Mouse (Mus musculus) hindbrain, embryonic 16.5 days (tissue): ENCODE data around the gene Chst11. TPM values are rescaled to one million over a fixed set of nuclear protein-coding genes. Genes with fewer than 3 reads are reported as not detected.
A peak's percentile ranks its signal among the peaks of the same experiment; 100 is the strongest.

Source experiments
- ATAC-seq: fragments of 200-750 bp; cut with Nextera tagmentation; 2 replicates; pipeline ENCODE4 v1.8.0; 2017; ENCODE audit warnings: moderate TSS enrichment, moderate library complexity
- H3K27ac ChIP-seq: fragments of 300-500 bp; sonication (generic); 2 replicates; pipeline ENCODE4 v1.5.1; 2014; ENCODE audit warnings: low read depth, mild to moderate bottlenecking, control low read depth, low read length, moderate library complexity
- H3K27me3 ChIP-seq: fragments of 300-500 bp; sonication (generic); replicated peaks from 2 replicates; pipeline ENCODE4 v1.6.1; 2014; ENCODE audit warnings: low read length; ENCODE audit not compliant: control insufficient read depth, insufficient read depth
- H3K36me3 ChIP-seq: fragments of 300-500 bp; sonication (generic); 2 replicates; pipeline ENCODE4 v1.6.1; 2014; ENCODE audit warnings: mild to moderate bottlenecking, low read length, moderate library complexity, mixed read lengths; ENCODE audit not compliant: control insufficient read depth, insufficient read depth
- H3K4me1 ChIP-seq: fragments of 300-500 bp; sonication (generic); 2 replicates; pipeline ENCODE4 v1.6.1; 2014; ENCODE audit warnings: low read depth, low read length; ENCODE audit not compliant: control insufficient read depth, insufficient read depth
- H3K4me2 ChIP-seq: fragments of 300-500 bp; sonication (generic); 2 replicates; pipeline ENCODE4 v1.6.1; 2014; ENCODE audit warnings: mild to moderate bottlenecking, low read length, control low read depth, moderate library complexity
- H3K4me3 ChIP-seq: fragments of 300-500 bp; sonication (generic); 2 replicates; pipeline ENCODE4 v1.5.1; 2014; ENCODE audit warnings: mild to moderate bottlenecking, low read length, control low read depth, moderate library complexity
- H3K9ac ChIP-seq: fragments of 300-500 bp; sonication (generic); 2 replicates; pipeline ENCODE4 v1.6.1; 2014; ENCODE audit warnings: low read depth, mild to moderate bottlenecking, control low read depth, low read length, moderate library complexity
- H3K9me3 ChIP-seq: fragments of 300-500 bp; sonication (generic); 2 replicates; pipeline ENCODE4 v1.6.1; 2014; ENCODE audit warnings: mild to moderate bottlenecking, low read length, moderate library complexity; ENCODE audit not compliant: control insufficient read depth
- WGBS: fragments of 180-500 bp; shearing (Covaris S2); extraction: QIAGEN DNeasy Blood & Tissue Kit; methylation state at CpG from one replicate; pipeline ENCODE4 v1.1.7; 2014; 5-methylcytosine and 5-hydroxymethylcytosine counted together
- polyA plus RNA-seq: library from polyadenylated mRNA; unstranded; fragments of >200 nt; fragmentation: Nextera tagmentation; extraction: Ambion mirVana; gene quantifications from 2 replicates; pipeline ENCODE4 v1.2.1, GENCODE M21; 2015

Gene Chst11
- polyA plus RNA-seq, 1 experiment from 2014 or later = 3.6 TPM

DNA sequence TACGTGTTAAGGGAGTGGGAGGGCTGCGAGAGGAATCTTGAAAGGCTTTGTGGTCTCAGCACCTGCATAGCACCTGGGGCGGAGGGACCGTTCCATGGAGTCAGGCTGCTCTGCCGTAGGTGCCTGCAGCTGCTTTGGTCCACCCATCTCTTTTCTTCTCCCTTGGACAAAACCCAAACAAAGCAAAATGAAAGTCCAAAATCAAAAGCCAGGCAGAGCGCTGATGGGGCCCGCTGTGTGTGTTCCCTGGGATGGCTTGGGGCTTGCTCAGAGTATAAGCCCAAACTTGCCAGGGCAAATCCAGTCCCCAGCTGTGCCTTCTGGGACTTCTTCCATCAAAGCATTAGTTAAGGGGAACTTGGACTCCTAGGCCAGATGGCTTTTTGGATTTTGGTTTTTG is 71.0 kb downstream of the Chst11 start:
- Histone ChIP-seq H3K9ac (no peak overlapping the region), H3K27me3 (no peaks in the 10 kb centered on the region), H3K36me3 (no peaks in the 10 kb centered on the region), H3K27ac (no peak overlapping the region), H3K4me2 (no peak overlapping the region), H3K4me1 (peaks cover 9% of the 10 kb centered on the region), H3K9me3 (no peaks in the 10 kb centered on the region), H3K4me3 (no peak overlapping the region)
- WGBS = 71% methylated on average over 7 of the region's 7 CpGs
- ATAC-seq = no peak

DNA sequence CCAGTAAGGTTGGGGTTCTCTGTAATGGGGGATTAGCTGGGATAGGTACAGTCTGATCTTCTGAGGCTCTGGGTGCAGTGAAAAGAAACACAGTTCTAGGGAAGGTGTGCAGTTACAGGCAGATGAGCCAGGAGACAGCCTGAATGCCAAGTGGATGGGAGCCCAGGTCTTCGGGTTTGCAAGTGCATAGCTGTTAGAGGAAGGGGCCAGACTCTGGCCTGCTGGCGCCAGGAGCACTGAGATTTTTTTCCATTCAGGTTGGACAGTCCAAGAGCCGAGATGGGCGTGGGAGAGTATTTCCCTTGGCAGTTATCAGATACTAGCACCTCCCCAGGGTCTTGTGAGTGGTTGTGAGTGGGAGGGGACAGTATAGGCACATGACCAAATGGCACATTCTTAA is 71.6 kb downstream of the Chst11 start:
- no peak for ATAC-seq
- Histone ChIP-seq H3K36me3 (no peaks in the 10 kb centered on the region), H3K27me3 (no peaks in the 10 kb centered on the region), H3K27ac (no peak overlapping the region), H3K4me3 (no peak overlapping the region), H3K4me2 (no peak overlapping the region), H3K9ac (no peak overlapping the region), H3K9me3 (no peaks in the 10 kb centered on the region), H3K4me1 (peaks cover 9% of the 10 kb centered on the region)
- 82% methylated on average over 4 of the region's 4 CpGs for WGBS

DNA sequence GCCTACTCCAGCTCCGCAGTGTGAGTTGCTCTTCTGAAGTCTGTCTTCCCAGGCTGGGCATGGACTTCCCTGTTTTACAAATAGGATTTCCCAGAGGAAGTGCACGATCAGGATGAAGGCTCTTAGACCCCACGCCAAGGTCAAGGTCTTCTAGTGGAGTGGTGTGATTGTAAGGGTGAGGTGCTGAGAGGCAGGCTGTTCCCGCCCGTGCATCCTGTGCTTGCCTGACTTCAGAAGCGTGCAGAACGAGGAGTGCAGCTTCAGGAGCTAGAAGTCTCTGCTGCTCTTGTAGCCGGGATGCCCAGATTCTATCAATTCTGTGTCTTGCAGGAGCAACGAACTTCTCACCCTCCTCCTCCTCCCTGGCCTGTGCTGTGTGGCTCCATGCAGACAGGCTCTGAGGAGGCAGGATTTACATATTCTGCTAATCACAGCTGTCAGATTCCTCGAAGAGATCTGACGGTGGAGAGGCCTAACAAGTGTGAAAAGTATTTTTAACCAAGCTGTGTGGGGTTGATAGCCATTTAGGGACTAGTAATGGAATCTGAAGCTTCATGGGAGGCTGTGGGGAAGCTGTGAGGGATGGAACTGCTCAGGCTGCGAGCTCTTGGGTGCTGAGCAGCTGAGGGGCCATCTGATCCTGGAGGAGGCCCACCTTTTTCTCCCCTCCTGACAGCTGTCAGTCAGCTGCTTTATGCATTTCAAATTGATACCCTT is 74.9 kb downstream of the Chst11 start:
- 53% methylated on average over 12 of the region's 12 CpGs for WGBS
- no peaks in the 10 kb centered on the region for H3K27me3 ChIP-seq
- no peaks in the 10 kb centered on the region for H3K9me3 ChIP-seq
- no peak overlapping the region for H3K27ac ChIP-seq
- 0 out of 2 replicates have a peak overlapping the region, but pooled peaks have one; percentile 0 for H3K9ac ChIP-seq
- ATAC-seq = no peak
- H3K4me2 ChIP-seq = no peak overlapping the region
- H3K4me1 ChIP-seq = peaks cover 9% of the 10 kb centered on the region
- no peak overlapping the region for H3K4me3 ChIP-seq
- no peaks in the 10 kb centered on the region for H3K36me3 ChIP-seq

DNA sequence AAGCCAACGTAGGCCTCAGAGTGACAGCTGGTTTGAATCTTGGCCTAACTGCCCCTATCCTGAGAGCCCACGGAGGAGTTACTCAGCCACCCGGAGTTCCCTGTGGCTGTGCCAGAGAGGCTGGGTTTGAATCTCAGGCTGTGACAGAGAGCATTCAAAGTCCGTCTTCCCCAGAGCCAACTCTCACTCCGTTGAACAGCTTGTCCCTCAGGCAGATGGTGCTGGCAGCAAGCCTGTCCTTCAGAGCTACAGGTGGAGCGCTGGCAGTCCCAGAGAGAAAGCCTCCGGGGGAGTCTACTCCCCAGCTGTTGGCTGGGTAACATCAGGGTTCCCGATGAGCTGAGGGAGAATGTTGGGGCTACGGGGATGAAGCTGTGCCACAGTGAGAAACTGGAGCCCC is 77.0 kb downstream of the Chst11 start:
- ATAC-seq = peak; percentile 64
- H3K9ac ChIP-seq = no peak overlapping the region
- H3K27ac ChIP-seq = no peak overlapping the region
- no peak overlapping the region for H3K4me3 ChIP-seq
- WGBS = 50% methylated on average over 9 of the region's 9 CpGs
- no peak overlapping the region for H3K4me2 ChIP-seq
- H3K27me3 ChIP-seq = no peaks in the 10 kb centered on the region
- H3K9me3 ChIP-seq = no peaks in the 10 kb centered on the region
- no peaks in the 10 kb centered on the region for H3K36me3 ChIP-seq
- peaks cover 12% of the 10 kb centered on the region for H3K4me1 ChIP-seq

DNA sequence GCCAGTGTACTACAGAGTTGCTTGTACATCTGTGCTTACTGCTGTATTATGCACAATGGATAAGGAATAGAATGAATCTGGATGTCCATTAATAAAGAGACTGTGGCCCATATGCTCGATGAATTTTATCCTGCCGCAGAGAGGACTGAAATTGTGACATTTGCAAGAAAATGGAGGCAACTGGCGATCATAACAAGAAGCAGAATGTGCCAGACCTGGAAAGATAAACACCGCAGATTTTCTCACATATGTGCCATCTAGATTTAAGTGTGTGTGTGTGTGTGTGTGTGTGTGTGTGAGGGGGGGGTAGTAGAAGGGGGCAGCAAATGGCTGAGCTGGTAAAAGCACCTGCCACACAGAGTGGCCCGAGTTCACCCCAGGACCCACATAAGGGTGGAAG is 79.5 kb downstream of the Chst11 start:
- WGBS = 78% methylated on average over 5 of the region's 5 CpGs
- H3K4me1 ChIP-seq = peaks cover 14% of the 10 kb centered on the region
- H3K9me3 ChIP-seq = no peaks in the 10 kb centered on the region
- no peaks in the 10 kb centered on the region for H3K27me3 ChIP-seq
- no peaks in the 10 kb centered on the region for H3K36me3 ChIP-seq
- H3K4me3 ChIP-seq = no peak overlapping the region
- no peak overlapping the region for H3K9ac ChIP-seq
- H3K4me2 ChIP-seq = no peak overlapping the region
- no peak for ATAC-seq
- no peak overlapping the region for H3K27ac ChIP-seq

DNA sequence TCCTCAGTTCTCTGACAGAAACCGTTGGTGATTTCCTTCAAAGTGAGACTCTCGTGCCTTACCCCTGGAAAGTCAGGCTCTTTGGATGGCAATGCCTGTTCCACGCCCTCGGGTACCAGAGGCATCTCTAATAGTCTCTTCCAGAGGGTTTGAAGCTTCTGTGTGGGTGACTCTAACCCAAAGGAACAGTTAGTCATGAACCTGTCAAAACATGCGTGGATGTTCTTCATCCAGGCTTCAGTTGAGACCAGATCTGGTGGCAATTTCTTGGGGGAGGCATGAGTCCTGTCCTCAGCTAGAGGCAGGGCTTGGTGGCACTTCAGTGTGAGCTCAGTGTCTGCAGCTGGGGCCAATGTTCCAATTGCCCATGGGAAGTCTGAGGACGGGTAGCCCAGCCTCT is 80.9 kb downstream of the Chst11 start:
- ATAC-seq = no peak
- Histone ChIP-seq H3K9ac (no peak overlapping the region), H3K4me3 (no peak overlapping the region), H3K27me3 (no peaks in the 10 kb centered on the region), H3K4me1 (peaks cover 6% of the 10 kb centered on the region; the same call in 1 of the 2 replicates), H3K27ac (no peak overlapping the region), H3K4me2 (no peak overlapping the region), H3K36me3 (no peaks in the 10 kb centered on the region), H3K9me3 (no peaks in the 10 kb centered on the region)
- WGBS = 82% methylated on average over 6 of the region's 6 CpGs

DNA sequence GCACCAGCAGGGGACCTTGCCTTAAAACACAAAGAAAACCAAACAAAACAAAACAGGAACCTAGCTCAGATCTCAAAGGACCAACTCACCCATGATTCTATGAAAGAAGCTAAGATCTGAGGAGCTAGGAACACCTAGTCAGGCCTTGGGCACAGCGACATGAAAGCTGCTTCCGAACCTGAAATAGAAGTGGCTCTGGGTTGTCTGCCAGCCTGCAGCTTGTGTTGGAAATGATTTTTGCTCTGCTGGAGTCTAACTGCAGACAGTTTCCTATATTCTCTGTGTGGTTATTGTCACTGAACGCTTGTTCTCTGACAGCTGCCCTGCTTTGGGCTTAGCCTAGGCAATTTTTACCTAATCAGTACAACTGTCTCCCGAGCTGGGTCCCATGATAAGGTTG is 82.0 kb downstream of the Chst11 start:
- ATAC-seq = no peak
- no peak overlapping the region for H3K4me3 ChIP-seq
- H3K9ac ChIP-seq = no peak overlapping the region
- no peak overlapping the region for H3K4me2 ChIP-seq
- H3K36me3 ChIP-seq = no peaks in the 10 kb centered on the region
- WGBS = 60% methylated on average over 4 of the region's 4 CpGs
- H3K9me3 ChIP-seq = no peaks in the 10 kb centered on the region
- H3K27ac ChIP-seq = no peak overlapping the region
- H3K27me3 ChIP-seq = no peaks in the 10 kb centered on the region
- H3K4me1 ChIP-seq = peaks cover 6% of the 10 kb centered on the region; the same call in 1 of the 2 replicates

DNA sequence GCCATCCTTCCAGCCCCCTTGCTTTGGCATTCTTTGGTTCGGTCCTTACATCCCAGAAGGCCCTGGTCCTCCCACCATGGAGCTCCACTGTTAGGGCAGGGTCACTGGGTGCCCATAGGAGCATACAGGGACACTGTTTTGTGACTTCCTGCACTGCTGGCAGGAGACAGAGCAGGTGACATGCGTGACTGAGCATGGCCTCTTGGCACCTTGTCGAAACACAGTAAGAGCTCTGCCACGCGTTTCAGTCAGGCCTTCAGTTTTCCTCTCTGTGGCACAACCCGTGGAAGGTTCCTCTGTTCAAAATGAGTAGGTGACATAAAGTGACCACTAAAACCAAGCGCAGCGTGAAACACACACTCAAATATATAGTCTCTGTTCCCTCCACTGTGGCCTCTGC is 83.2 kb downstream of the Chst11 start:
- Histone ChIP-seq H3K9me3 (no peaks in the 10 kb centered on the region), H3K9ac (no peak overlapping the region), H3K36me3 (no peaks in the 10 kb centered on the region), H3K4me1 (peaks cover 8% of the 10 kb centered on the region; the same call in 1 of the 2 replicates), H3K4me2 (no peak overlapping the region), H3K27ac (no peak overlapping the region), H3K27me3 (no peaks in the 10 kb centered on the region), H3K4me3 (no peak overlapping the region)
- no peak for ATAC-seq
- WGBS = 81% methylated on average over 8 of the region's 8 CpGs

DNA sequence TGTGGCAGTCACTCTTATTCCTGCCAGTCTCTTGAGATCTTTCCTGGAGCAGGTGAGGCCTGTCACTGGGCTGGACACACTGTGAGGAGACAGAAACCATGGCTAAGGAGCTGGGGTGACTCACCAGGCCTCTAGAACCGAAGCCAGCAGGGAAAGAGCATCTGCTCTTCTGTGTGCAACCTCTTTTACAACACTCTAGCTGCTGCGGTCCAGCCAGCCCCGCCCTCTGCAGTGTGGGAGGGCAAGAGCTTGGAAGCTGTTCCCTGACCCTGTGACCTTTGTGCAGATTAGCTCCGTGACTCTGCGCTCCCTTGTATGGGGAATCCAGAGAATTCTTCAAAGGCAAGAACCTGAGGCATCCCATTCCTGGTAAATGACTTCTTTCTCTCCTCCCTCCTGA is 84.5 kb downstream of the Chst11 start:
- Histone ChIP-seq H3K4me1 (peaks cover 8% of the 10 kb centered on the region; the same call in 1 of the 2 replicates), H3K27ac (no peak overlapping the region), H3K9me3 (no peaks in the 10 kb centered on the region), H3K4me2 (no peak overlapping the region), H3K27me3 (no peaks in the 10 kb centered on the region), H3K9ac (no peak overlapping the region), H3K4me3 (no peak overlapping the region), H3K36me3 (no peaks in the 10 kb centered on the region)
- 14% methylated on average over 5 of the region's 5 CpGs for whole genome bisulfite sequencing
- no peak for ATAC-seq
